Mouse (Mus musculus) MN1 (cell line): ENCODE data around the gene Prkaca.
"Not testable (repeated sequence)": the region's sequence is repeated elsewhere in the genome, so short reads cannot be mapped to it uniquely, and the experiment has no call there.

Experiments
- DNase-seq: peaks from one replicate; pipeline ENCODE4 v3.0.0-alpha.2; 2016; ENCODE audit warnings: low spot score

The Prkaca gene

DNA sequence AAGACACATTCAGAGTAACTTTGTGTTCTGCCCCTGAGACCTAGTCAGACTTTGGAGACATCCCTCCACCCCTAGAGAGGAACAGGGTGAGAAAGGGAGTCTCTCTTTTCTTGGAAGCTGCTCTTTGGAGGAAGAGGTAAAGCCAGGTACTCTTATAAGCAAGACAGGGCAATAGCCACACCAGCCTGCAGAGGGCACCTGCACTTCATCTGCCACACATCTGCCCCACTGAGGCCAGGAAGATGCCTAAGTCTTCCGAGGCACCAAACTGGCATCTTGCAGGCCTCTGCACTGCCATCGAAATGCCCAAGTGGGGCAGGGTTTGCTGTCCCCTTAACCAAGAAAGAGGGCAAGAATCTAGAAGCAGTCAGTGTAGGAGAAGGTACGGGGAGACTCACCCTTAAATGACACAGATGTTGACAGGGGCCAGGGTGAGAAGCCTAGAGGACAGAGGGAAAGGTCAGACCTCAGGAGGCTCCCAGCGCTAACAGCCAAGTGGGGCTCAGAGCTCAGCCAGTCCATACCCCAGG is 3.4 kb downstream of the Prkaca start:
- peak; percentile 32 for DNase-seq

DNA sequence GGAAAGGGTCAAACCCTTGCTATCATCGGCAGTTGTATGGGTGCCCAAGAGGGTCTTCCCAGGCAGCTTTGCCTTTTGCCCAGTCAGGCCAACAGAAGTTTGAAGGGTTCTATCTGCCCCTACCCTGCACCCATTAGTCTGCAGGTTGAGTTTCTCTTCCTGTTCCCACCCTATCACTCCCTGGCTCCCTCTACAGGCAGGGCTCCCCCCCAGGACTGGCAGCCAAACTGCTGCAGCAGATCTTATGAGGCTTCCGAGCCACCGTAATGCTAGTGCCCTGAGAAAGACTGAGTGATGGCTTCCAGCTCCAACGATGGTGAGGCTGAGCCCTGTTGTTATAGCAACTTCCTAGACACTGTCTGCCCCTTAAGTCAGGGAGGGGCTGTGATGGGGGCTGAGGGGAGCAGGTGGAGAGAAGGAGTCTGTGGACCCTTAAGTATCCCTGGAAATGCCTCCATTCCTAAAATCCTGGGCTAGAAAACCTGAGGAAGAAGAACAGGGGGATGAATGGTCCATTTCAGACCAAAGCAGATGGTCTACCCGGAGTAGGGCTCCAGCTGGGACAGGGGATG is 4.1 kb downstream of the Prkaca start:
- DNase-seq: no peak

DNA sequence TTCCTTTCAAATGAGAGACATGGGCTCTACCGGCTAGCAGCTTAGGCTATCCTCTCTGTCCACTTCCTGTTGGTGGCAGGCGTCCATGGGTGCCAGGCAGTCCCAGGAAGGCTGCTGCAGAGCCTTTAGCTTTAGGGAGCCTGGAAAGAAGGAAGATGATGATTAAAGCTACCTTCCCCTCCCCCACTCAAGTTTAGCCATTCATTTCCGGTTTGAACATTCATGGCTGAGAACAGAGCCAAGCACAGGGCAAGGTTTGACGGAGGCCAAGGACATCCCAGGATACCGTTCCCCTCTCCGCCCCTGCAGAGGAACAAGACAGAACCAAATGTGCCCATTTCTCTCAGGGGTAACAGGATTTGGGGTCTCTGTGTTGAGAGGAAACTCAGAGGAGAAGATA is 4.9 kb downstream of the Prkaca start:
- DNase-seq: peak; percentile 41

DNA sequence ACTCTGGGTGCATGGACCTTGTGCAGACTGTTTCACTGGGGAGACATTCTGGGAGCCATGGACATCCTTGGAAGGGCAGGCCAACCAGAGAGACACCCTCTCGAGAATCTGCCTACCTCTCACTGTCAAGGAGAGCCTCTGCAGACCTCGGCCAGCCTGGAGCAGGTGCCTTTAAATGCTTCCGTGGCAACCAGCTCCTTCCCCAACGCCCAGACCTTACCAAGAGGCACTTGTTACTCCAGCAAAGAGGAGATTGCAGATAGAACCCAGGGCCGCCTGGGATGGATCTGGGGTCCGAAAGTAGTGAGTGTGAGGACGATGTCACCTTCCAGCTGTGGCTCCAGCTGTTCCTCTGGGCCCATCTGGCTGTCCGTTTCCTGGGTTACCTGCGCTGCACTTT is 5.4 kb downstream of the Prkaca start:
- peak; percentile 52 for DNase-seq

DNA sequence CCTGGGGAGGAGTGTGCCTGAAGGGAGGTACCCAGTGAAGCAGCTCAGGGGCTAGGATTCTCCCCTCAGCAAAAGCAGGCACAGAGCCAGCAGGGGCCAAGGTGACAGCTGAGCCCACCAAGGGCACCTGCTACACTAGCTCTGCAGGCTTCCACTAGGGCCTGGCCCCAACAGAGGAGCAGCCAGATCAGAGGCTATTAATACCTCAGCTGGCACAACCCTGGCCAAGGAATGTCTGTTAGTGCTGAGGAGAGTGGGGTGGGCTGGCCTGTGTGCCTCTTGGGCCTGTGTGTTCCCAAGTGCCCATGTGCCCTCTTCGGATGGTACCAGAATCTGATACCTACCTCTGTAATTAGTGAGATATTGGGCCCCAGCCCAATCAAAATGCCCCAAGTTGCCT is 7.5 kb downstream of the Prkaca start:
- DNase-seq: peak; percentile 37

DNA sequence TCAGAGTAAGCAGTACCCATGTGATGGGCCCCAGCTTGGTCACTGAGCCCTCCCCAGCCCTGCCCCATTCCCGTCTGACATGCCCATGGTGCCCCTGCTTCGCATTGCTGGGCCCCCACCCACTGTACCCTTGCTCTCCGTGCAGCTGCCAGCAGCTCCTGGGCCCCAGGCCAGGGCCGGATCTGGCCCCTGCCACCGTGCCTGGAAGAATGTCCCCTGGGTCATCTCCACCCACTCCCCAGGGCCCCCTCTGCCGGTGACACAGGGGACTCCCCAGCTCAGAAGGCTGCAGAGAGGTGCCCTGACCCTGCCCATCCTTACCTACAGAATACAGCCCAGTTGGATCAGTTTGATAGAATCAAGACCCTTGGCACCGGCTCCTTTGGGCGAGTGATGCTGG is 8.1 kb downstream of the Prkaca start:
- peak; percentile 35 for DNase-seq

DNA sequence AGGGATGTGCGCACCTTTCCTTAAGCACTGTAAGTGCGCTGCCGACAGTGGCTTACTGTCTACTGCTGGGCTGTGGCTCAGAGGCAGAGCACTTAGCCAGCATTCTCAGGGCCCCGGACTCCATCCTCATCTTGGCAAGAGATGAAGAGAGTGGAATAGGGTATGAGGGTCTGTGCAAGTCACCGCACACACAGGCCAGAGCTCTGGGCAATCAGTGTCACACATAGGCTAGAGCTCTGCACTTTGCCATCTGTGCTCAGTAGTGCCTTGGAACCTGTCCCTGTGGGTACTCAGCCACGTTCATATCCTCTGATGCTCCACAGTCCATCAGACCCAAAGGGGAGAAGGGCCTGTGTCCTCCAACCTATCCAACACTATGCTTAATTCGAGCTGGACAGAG is 8.7 kb downstream of the Prkaca start:
- no peak for DNase-seq

DNA sequence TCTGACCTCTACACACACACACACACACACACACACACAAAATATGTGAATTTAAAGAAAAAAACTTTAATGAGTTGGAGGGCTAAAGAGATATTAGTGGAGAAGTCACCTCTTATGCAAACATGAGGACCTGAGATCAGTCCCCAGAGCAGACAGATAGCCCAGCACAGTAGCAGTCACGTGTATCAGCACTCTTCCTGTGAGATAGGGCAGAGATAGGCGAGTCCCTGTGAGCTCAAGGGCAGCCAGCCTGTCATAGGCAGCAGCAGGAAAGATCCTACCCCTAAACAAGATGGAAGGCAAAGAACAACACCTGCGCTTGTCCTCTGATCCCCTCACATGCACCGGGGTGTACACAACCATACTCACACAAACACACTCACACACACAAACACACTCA is 9.7 kb downstream of the Prkaca start:
- no peak for DNase-seq

DNA sequence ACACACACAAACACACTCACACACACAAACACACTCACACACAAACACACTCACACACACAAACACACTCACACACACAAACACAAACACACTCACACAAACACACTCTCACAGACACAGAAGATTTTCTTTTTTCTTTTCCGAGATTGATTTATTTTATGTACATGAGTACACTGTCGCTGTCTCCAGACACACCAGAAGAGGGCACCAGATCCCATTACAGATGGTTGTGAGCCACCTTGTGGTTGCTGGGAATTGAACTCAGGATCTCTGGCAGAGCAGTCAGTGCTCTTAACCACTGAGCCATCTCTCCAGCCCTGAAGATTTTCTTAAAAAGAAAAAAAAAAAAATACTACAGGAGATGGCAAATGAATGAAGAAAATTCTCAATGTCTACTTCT is 10.4 kb downstream of the Prkaca start:
- not testable (repeated sequence) for DNase-seq

DNA sequence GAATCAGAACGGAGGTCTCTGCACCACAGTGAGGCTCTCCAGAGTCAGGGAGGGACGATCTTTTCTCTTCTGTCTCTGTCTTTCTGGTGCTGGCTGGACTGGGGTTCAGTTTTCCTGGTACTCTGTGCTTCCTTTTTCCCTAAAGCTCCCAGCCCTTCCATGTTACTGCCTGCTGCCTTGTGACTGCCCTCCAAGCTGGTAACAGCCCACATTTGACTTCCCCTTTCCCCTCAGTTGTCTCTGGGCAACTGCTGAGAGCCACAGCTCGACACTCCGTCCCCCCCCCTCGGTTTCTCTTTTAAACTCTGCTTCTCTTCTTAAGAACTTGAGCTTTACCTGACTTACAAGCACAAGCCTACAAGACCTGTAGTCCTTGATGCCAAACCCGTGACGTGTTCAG is 16.4 kb downstream of the Prkaca start:
- DNase-seq: no peak

DNA sequence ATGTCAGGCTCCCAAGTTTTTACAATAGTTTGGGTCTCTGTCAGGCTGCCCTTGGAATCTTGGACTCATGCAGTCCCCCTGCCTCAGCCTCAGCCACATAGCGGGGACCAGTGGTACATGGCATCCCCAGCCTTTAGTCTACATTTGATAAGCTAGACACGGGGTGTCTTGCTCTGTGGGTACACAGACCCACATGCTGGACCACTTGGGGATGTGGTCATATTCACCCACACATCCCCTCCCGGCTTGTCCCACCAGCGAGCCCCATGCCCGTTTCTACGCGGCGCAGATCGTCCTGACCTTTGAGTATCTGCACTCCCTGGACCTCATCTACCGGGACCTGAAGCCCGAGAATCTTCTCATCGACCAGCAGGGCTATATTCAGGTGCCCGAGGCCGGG is 17.4 kb downstream of the Prkaca start:
- DNase-seq: no peak

DNA sequence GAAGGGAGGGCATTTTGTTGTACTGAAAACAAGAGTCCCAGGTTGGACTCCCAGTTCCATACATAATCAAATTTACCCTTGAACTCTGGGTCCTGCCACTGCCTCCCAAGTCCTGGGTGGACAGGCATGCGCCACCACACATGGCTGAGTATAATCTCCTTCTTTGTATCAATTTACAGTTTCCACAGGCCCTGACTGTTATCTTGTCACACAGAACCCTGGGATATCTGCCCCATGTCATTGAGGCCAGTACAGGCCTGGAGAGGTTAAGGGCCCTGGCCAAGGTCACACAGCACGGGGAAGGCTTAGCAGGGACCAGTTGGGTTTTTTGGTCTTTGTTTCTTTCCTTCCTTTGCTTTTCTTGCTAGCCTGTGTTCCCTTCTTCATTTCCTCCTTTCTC is 19.7 kb downstream of the Prkaca start:
- DNase-seq: no peak

DNA sequence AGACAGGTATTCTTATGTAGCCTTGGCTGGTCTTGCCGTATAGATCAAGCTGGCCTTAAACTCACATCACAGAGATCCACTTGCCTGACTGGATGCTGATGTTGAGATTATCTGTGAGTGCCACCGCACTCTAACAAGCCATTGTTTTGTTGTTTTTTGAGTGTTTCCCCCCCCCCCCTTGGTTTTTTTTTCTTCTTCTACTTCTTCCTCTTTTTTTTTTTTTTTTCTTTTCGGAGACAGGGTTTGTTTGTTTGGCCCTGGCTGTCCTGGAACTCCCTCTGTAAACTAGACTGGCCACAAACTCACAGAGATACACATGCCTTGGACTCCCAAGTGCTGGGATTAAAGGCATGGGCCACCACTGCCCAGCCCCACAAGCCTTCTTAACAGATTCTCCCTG is 21.2 kb downstream of the Prkaca start:
- no peak for DNase-seq

DNA sequence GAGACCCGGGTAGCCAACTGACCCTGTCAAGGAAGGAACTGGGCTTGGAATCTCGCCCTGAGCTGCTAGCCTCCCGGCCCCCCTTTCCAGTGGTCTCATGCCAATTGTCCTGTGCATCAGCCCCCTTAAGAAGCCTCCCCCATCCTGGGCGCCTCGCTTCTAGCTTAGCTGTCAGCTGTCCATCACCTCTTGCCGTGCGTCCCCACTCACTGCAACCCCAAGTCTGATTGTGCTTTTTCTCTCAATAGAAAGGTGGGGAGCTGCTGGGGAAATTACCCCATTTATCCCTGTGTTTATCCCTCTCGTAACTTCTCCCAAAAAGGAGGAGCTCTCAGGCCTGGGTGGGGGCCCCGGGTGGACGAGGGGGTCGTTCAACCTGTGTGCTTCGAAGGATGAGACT is 23.2 kb downstream of the Prkaca start:
- no peak for DNase-seq

DNA sequence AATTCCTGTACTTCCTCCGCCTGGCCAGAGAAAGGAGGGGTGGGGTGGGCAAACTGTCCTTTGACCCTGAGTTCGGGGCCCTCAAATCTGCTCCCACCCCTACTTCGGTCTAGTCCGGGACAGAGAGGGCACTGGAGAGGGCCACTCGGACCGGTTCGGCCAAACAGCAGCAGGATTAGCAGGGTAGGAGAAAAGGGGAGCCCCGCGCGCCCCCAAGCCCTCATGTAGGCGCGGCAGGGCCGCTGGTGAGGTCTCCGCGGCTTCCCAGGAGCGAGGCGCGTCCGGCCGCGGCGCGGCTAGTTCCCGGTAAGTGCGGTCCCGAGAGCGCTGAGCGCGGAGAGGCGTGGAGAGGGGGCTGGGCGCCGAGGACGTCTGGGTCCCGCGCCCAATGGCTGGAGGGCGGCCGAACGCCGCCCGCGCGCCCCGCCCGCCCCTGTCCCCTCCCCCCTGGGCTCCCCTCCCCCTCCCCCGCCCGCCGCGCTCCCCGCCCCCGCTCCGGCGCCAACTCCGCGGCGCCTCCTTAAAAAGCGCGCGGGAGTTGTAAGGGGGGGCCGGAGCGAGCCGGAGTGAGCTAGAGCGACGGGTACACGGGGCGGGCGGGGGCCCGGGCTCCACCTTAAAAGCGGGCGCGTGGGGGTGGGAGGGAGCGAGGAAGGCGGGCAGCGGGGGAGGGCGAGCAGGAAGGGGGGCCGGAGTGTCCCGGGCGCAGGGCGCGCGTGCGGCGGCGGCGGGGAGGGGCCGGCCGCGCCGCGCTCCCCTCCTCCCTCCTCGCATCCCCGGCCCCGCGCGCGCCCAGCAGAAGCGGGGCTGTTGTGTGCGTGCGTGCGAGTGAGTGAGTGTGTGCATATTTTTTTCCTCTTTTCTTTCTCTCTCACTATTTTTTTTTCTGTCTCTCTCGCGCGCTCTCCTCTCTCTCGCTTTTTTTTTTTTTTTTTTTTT is 24.0 kb downstream of the Prkaca start:
- DNase-seq: peak; percentile 90

DNA sequence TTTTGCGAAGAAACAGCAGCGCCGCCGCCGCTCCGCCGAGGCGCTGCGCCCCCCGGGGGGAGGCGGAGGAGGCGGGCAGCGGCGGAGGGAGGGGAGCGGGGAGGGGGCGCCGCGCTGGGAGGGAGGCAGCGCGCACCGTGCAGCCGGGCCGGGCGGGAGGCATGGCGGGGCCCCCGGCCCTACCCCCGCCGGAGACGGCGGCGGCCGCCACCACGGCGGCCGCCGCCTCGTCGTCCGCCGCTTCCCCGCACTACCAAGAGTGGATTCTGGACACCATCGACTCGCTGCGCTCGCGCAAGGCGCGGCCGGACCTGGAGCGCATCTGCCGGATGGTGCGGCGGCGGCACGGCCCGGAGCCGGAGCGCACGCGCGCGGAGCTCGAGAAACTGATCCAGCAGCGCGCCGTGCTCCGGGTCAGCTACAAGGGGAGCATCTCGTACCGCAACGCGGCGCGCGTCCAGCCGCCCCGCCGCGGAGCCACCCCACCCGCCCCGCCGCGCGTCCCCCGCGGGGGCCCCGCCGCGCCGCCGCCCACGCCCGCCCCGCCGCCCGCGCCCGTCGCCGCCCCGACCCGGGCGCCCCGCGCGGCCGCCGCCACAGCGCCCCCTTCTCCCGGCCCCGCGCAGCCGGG is 24.8 kb downstream of the Prkaca start, which contains the start of gene Samd1:
Gene Samd1 (plus strand): TSS at position 162 of the 631 bp plus-strand sequence.
- DNase-seq: peak; percentile 81

DNA sequence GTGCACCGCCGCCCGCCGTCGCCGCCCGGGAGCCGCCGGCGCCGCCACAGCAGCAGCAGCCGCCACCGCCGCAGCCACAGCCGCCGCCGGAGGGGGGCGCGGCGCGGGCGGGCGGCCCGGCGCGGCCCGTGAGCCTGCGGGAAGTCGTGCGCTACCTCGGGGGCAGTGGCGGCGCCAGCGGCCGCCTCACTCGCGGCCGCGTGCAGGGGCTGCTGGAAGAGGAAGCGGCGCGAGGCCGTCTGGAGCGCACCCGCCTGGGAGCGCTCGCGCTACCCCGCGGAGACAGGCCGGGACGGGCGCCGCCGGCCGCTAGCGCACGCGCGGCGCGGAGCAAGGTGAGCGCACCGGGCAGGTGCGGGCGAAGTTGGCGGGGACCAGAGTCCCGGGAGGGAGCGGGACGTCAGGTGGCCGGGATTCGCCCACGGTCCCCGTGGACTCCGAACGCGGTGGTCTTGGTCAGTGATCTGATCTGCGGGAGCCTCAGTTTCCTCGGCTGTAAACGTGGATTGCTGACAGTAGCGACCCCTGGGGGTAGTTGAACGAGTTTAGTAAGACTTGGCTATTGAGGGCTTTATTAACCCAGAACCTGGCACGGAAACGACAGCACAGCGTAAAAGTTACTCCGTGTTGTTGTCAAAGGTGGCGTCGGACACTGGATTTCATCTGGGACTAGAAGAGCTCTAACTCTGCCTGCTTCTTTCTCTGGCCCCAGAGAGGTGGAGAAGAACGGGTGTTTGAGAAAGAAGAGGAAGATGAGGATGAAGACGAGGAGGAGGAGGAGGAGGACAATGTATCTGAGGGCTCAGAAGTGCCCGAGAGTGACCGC is 25.7 kb downstream of the Prkaca start:
- DNase-seq: peak; percentile 81

DNA sequence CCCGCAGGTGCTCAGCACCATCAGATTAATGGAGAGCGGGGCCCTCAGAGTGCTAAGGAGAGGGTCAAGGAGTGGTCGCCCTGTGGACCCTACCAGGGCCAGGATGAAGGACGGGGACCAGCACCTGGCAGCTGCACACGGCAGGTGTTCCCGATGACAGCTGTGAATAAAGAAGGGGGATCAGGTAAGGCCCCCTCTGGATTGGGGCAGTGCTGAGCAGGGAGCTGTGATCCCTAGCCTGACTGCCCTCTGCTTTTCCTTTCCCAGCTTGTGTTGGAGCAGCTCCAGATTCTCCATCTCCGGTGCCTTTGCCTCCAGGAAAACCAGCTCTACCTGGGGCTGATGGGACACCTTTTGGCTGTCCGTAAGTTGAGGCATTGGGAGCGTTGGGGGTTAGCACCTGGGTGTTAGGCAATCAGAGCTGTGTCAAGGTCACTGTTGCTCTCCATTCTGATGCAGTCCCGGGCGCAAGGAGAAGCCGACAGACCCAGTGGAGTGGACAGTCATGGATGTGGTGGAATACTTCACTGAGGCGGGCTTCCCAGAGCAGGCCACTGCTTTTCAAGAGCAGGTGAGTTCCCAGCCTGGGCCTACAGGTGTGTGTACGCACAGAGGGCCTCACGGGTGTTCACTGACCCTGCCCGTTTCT is 26.4 kb downstream of the Prkaca start:
- DNase-seq: no peak

DNA sequence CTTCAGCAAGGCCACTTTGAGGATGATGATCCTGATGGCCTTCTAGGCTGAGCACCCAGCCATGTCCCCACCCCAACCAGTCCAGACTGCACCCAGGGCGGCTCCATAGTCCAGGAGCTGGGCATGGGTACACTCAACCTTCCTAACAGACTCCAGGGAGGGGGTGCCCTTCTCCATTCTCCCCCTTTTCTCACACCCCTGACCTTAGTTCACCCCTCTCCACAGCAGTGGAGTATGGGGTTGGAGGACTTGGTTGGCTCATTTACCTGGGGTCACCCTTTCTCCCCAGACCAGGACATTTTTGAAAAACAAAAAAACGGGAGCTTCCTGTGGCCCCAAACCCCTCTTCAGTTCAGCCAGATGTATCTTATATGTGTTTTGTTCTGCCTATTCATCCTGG is 27.0 kb downstream of the Prkaca start:
- no peak for DNase-seq

DNA sequence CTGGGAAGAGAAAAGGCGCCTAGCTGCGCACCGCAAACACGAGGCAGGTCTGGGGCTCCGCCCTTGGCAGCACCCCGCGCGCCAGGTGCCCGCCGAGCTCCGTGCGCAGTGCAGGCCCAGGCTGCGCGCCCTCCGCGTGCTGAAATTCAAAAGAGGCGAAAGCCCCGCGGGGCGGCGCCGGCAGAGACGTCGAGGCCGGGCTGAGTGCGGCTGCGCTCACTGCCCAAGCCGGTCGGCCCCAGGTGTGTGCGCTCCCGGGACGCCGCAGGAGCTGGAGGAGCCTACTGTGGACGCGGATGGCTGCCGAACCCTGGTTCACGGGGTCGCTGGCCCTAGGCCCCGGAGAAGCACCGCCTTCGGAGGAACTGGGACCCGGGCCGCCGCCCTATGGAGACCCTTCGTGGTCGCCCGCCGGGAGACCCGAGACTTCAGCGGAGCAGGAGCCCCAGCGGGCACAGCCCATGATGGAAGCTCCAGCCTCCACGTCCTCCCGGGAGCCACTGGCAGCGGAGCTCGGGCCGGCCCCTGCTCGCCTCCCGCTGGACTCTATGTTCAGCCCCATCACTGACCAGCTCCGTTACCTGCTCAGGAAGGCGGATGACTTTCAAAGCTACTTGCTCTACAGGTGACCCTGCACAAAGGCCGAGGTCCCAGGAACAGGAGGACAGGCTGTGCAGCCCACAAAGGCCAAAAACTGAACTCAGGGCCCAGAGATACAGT is 28.6 kb downstream of the Prkaca start, which contains the start of gene 1700067K01Rik:
Gene 1700067K01Rik (plus strand): TSS at position 222 of the 720 bp plus-strand sequence.
- no peak for DNase-seq
